Mouse (Mus musculus) kidney, embryonic 14.5 days (tissue): ENCODE measurements around the gene Zfp72. TPM values are rescaled to one million over a fixed set of nuclear protein-coding genes. Genes with fewer than 3 reads are reported as not detected.

Experiments
- ATAC-seq: fragments of 200-750 bp; cut with Nextera tagmentation; 2 replicates; pipeline ENCODE4 v1.8.0; 2017; ENCODE audit warnings: moderate number of reproducible peaks, mild to moderate bottlenecking, moderate TSS enrichment, moderate library complexity; ENCODE audit not compliant: low FRiP score, low TSS enrichment
- H3K27ac ChIP-seq: fragments of 300-500 bp; sonication (generic); 2 replicates; pipeline ENCODE4 v1.5.1; 2014; ENCODE audit warnings: low read depth, mild to moderate bottlenecking, low read length, moderate library complexity, mixed read lengths
- H3K27me3 ChIP-seq: fragments of 300-500 bp; sonication (generic); 2 replicates; pipeline ENCODE4 v1.6.1; 2014; ENCODE audit warnings: mild to moderate bottlenecking, low read length; ENCODE audit not compliant: control insufficient read depth, insufficient read depth
- H3K36me3 ChIP-seq: fragments of 300-500 bp; sonication (generic); 2 replicates; pipeline ENCODE4 v1.6.1; 2014; ENCODE audit warnings: low read length, mixed read lengths; ENCODE audit not compliant: control insufficient read depth, insufficient read depth
- H3K4me1 ChIP-seq: fragments of 300-500 bp; sonication (generic); 2 replicates; pipeline ENCODE4 v1.6.1; 2014; ENCODE audit warnings: low read length, mixed read lengths; ENCODE audit not compliant: control insufficient read depth, insufficient read depth
- H3K4me2 ChIP-seq: fragments of 300-500 bp; sonication (generic); replicated peaks from 2 replicates; pipeline ENCODE4 v1.6.1; 2014; ENCODE audit warnings: low read depth, mild to moderate bottlenecking, low read length
- H3K4me3 ChIP-seq: fragments of 300-500 bp; sonication (generic); 2 replicates; pipeline ENCODE4 v1.5.1; 2014; ENCODE audit warnings: mild to moderate bottlenecking, low read length
- H3K9ac ChIP-seq: fragments of 300-500 bp; sonication (generic); 2 replicates; pipeline ENCODE4 v1.6.1; 2014; ENCODE audit warnings: low read depth, mild to moderate bottlenecking, low read length, moderate library complexity
- H3K9me3 ChIP-seq: fragments of 300-500 bp; sonication (generic); 2 replicates; pipeline ENCODE4 v1.6.1; 2016; ENCODE audit warnings: low read length; ENCODE audit not compliant: control insufficient read depth
- WGBS: fragments of 180-500 bp; shearing (Covaris S2); extraction: QIAGEN DNeasy Blood & Tissue Kit; methylation state at CpG from one replicate; pipeline ENCODE4 v1.1.7; 2014; 5-methylcytosine and 5-hydroxymethylcytosine counted together
- polyA plus RNA-seq: library from polyadenylated mRNA; unstranded; fragments of >200 nt; fragmentation: Nextera tagmentation; extraction: Ambion mirVana; gene quantifications from 2 replicates; pipeline ENCODE4 v1.2.1, GENCODE M21; 2014

Gene Zfp72
- 7.8 and 7.9 TPM in 2 replicates for polyA plus RNA-seq

DNA sequence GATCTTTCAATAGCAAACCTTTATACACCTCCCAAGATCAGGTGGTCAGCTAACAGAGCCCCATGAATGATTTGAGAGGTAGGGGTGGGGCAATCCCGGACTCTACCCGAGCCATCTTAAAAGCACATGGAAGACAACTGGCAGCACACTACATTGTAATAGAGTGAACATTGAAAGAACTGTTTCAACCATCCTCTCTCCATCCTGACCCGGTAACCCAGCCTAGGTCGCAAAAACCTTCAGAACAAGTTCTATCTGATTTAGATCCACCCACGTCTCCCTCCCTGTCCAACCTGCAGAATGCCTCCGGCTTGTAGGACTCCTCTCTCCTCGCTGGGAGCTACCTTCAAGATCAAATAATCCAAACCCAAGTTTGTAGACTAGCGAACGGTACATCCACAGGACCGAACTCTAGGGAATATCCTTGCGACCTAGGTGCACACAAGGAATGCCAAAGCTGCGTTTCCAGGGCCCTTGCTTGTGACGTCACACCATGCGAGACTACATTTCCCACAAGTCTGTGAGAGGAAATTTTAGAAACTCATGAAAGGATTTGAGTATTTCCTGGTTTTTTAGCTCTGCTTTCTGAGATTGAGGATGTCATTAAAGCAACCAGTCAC lies at the start of gene Zfp72:
Gene Zfp72, minus strand, starts transcription at position 466 of the 620 bp plus-strand sequence.
- Histone ChIP-seq H3K27ac (no peak within 1 kb of the TSS), H3K27me3 (no peaks in the 10 kb centered on the region), H3K9ac (peak within 1 kb of the TSS; percentile 50), H3K36me3 (no peaks in the 10 kb centered on the region), H3K4me3 (peak within 1 kb of the TSS; percentile 66), H3K4me1 (0 out of 2 replicates have a peak, but pooled peaks cover 4% of the 10 kb centered on the region), H3K4me2 (peak within 1 kb of the TSS; percentile 48), H3K9me3 (no peaks in the 10 kb centered on the region)
- ATAC-seq: peak; percentile 95
- WGBS: under 1% methylated on average over 14 of the region's 14 CpGs

DNA sequence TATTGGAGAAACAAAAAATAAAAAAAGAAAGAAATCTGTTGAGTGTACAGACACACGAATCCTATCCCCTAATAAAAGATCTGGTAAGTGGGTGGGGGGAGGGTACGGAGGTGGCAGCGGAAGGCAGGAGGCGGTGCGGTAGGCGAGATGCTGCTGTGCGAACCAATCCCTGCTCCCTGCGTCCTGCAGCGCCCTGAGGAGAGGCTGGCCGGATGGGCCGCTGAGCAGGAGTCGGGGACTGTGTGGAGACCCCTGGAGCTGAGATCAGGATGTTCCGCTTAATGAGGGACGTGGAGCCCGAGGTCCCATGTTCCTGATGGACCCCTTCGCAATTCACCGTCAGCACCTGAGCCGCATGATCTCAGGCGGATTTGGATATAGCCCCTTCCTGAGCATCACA lies 49.3 kb upstream of the Zfp72 start:
- Histone ChIP-seq H3K36me3 (peaks cover 4% of the 10 kb centered on the region; the same call in 1 of the 2 replicates), H3K9ac (no peak overlapping the region), H3K9me3 (peaks cover 21% of the 10 kb centered on the region), H3K4me3 (no peak overlapping the region), H3K4me2 (no peak overlapping the region), H3K27ac (no peak overlapping the region), H3K27me3 (no peaks in the 10 kb centered on the region), H3K4me1 (no peaks in the 10 kb centered on the region)
- WGBS: 33% methylated on average over 19 of the region's 19 CpGs
- no peak for ATAC-seq

DNA sequence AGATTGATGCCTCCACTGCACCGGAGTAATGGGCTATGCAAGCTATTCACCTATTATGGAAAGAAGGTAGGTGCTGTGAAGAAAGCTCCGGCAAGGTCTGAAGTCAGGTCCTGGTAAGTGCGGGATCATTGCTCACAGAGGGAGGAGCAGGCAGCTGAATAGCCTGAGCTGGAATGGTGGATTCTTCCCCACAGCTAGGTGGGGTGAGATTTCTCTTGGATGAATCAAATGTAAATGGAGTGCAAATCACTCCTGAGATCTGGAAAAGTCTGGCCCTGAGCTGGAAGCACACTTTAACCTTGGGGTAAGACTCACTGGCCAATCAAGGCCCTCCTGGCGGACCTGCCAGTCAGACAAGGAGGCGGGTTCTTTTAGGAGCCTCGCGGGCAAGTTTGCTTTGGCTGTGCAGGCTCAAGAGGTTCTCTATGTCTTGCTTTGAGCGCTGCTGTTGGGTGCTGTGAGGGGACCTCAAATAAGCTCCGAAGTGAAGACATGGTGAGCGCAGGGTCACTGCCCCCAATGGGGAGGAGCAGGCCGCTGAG lies 8.7 kb upstream of the Zfp72 start, which contains the start of gene Ftl1-ps1:
Gene Ftl1-ps1, plus strand, starts transcription at position 397 of the 542 bp plus-strand sequence.
- H3K4me1 ChIP-seq: no peaks in the 10 kb centered on the region
- H3K27me3 ChIP-seq: no peaks in the 10 kb centered on the region
- 12% methylated on average over 11 of the region's 11 CpGs for WGBS
- ATAC-seq: peak; percentile 77; the same call in 1 of the 2 replicates
- no peak within 1 kb of the TSS for H3K27ac ChIP-seq
- H3K36me3 ChIP-seq: no peaks in the 10 kb centered on the region
- H3K9me3 ChIP-seq: no peaks in the 10 kb centered on the region
- peak within 1 kb of the TSS; percentile 9; the same call in 1 of the 2 replicates for H3K4me3 ChIP-seq
- peak within 1 kb of the TSS; percentile 38 for H3K4me2 ChIP-seq
- no peak within 1 kb of the TSS for H3K9ac ChIP-seq

DNA sequence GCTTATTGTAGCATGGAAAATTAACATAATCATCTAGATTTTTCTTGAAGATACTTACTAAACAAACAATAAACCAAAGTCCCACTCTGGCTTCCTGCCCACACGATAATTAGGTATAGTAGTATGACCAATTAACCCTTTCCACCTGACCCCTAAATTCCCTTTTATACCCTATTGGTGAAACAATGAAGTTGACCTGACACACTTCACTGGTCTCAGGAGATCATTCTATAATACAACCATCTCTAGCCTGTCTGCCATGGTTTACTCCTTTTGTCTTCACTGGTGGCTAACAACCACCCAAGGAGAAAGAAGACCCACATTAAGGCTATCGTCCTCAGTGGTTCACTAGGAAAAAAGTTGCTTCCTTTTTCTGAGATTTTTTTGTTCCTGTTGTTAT lies 520 bp upstream of the Zfp72 start:
- no peak overlapping the region for H3K27ac ChIP-seq
- no peaks in the 10 kb centered on the region for H3K27me3 ChIP-seq
- 0 out of 2 replicates have a peak, but pooled peaks cover 4% of the 10 kb centered on the region for H3K4me1 ChIP-seq
- H3K4me3 ChIP-seq: no peak overlapping the region
- no peaks in the 10 kb centered on the region for H3K9me3 ChIP-seq
- H3K36me3 ChIP-seq: no peaks in the 10 kb centered on the region
- H3K4me2 ChIP-seq: no peak overlapping the region
- no peak overlapping the region for H3K9ac ChIP-seq
- ATAC-seq: peak; percentile 40; the same call in 1 of the 2 replicates
- 78% methylated on average over 2 of the region's 2 CpGs for WGBS

DNA sequence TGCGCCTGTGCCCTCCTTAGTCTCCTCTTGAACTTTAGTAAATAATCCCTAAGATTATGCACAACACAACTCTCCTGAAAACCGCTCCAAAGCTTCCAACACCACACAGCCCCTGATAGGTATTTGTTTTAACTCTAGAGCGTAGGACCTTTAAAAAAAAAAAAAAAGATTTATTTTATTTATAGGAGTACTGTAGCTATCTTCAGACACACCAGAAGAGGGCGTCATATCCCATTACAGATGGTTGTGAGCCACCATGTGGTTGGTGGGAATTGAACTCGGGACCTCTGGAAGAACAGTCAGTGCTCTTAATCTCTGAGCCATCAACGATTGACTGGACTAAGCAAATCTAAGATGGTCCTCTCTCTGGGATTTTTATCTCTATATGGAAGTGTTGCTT lies 906 bp downstream of the Zfp72 start:
- peak overlapping the region; percentile 48 for H3K4me2 ChIP-seq
- H3K36me3 ChIP-seq: no peaks in the 10 kb centered on the region
- no peak for ATAC-seq
- no peaks in the 10 kb centered on the region for H3K27me3 ChIP-seq
- H3K9me3 ChIP-seq: no peaks in the 10 kb centered on the region
- WGBS: 63% methylated on average over 6 of the region's 6 CpGs
- 0 out of 2 replicates have a peak, but pooled peaks cover 4% of the 10 kb centered on the region for H3K4me1 ChIP-seq
- H3K27ac ChIP-seq: no peak overlapping the region
- H3K9ac ChIP-seq: peak overlapping the region; percentile 50; the same call in 1 of the 2 replicates
- peak overlapping the region; percentile 66 for H3K4me3 ChIP-seq

DNA sequence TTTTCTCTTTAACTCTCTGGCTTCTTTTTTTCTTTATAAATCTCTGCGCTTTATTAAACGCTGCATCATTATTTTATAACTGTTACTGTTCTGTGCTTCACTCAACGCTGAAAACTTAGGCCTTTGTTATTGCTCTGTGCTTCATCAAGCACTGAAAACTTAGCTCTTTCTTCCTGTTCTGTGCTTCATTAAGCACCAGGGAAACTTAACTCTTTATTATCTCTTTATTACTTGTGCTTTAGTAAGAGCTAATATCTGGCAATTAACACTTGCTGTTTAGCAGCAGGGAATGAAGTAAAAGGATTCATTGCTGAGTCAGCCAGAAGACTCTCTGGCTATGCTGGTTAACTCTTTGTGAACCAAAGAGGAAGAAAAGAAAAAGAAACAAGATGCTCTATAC lies 8.3 kb downstream of the Zfp72 start:
- Histone ChIP-seq H3K27ac (peak overlapping the region; percentile 81; the same call in 1 of the 2 replicates), H3K9ac (no peak overlapping the region), H3K27me3 (no peaks in the 10 kb centered on the region), H3K9me3 (no peaks in the 10 kb centered on the region), H3K4me3 (no peak overlapping the region), H3K4me1 (peaks cover 13% of the 10 kb centered on the region), H3K36me3 (no peaks in the 10 kb centered on the region), H3K4me2 (no peak overlapping the region)
- peak; percentile 76; the same call in 1 of the 2 replicates for ATAC-seq
- 18% methylated on average over 3 of the region's 3 CpGs for WGBS

DNA sequence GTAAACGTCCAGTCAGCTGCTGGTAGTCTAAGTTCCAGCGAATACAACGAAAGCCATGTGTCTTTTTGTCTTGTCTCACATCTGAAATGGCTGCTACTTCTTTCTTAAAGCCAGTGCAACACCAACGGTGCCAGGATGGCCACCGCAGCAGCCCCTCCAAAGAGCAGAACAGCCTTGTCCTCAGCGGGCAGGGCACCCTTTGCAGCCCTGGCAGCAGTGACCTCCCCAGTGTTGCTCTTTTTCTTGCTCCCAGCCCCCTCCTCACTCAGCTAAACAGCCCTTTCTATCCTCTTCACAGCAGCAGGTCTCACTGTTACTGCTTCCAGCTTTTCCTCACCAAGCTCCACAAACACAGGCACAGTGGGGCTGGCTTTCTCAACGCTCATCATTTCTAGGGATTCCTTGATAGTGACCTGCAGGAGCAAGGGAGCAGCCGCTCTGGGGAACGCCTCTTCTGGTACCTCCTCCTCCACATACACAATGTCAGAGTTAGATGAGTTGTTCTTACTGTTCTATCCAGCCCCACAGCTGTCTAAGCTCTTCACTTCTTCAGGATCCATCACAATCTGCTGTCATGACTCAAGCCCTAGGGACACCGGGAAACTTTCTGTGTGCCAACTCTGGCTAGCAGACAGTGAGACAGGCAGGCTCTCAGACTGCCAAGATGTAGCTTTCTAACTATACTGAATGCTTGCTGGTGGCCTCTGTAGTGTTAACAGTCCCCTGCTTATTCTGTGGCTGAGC lies 8.9 kb downstream of the Zfp72 start:
- H3K4me1 ChIP-seq: peaks cover 13% of the 10 kb centered on the region
- no peak overlapping the region for H3K9ac ChIP-seq
- no peaks in the 10 kb centered on the region for H3K27me3 ChIP-seq
- peak overlapping the region; percentile 12; the same call in 1 of the 2 replicates for H3K4me2 ChIP-seq
- ATAC-seq: peak; percentile 72
- H3K27ac ChIP-seq: peak overlapping the region; percentile 81; the same call in 1 of the 2 replicates
- no peaks in the 10 kb centered on the region for H3K36me3 ChIP-seq
- H3K4me3 ChIP-seq: no peak overlapping the region
- H3K9me3 ChIP-seq: no peaks in the 10 kb centered on the region
- WGBS: 40% methylated on average over 10 of the region's 10 CpGs

DNA sequence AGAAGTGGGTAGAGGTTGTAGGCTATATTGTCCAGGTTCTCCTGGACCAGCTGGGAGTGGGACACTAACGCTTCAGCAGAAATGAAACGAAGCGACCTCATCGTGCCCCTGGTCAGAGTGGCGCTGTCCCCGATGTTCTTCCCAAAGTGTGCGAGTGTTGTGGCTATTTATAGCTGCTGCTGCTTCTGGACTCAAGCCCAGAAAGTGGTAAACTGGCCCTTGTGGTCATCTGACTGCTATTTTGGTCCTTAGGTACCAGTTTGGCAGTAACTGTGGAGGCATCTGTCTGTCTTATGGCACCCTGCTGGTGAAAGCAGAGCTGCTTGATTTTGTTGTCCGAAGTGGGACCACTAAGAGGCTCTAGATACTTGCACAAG lies 26.8 kb downstream of the Zfp72 start, which contains the start of gene Lrrc14b:
Gene Lrrc14b, minus strand, starts transcription at position 147 of the 377 bp plus-strand sequence.
- Histone ChIP-seq H3K36me3 (peaks cover 17% of the 10 kb centered on the region), H3K9ac (no peak within 1 kb of the TSS), H3K4me2 (no peak within 1 kb of the TSS), H3K9me3 (no peaks in the 10 kb centered on the region), H3K27ac (no peak within 1 kb of the TSS), H3K4me3 (no peak within 1 kb of the TSS), H3K4me1 (no peaks in the 10 kb centered on the region), H3K27me3 (no peaks in the 10 kb centered on the region)
- WGBS: 77% methylated on average over 8 of the region's 8 CpGs
- ATAC-seq: no peak
